Mouse (Mus musculus) cerebellum, postnatal 4 days (tissue): ENCODE data around the gene Kmo.

ENCODE experiments used
- DNase-seq, 2 experiments: peaks; one replicate each; pipeline ENCODE4 v3.0.0; 2022; ENCODE audit warnings: low spot score in 2 of 2, mixed read lengths in 1 of 2

Kmo gene

DNA sequence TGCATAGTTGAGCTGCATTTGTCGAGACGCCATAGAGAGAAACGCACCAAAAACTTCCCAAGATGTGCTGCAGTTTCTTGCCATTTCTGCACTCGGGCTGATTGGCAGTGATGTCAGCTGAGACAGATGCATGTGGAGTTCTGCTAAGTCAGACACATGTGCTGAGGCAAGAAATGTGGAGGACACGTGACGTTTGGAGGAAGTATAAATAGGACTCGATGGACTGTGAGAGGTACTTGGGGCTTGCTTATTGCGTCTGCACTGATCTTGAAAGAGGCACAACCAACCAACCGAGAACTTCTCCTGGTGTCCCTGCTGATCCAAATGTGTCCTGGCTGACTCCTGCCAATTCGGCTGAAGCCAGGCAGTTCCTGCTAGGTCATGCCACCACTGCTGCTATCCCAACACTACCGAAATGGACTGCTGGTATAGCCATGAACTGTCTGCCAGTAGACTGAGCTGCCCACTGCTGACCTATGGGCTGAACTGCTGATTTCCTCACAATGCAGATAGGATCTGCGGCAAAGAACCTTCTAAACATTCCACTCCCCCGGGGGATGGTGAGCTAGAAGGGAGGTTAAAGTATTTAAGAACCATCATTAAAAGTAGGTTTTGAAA, at the start of gene Kmo:
TSS of gene Kmo (plus strand) at position 568 of the 618 bp plus-strand sequence.
- no peak for DNase-seq

DNA sequence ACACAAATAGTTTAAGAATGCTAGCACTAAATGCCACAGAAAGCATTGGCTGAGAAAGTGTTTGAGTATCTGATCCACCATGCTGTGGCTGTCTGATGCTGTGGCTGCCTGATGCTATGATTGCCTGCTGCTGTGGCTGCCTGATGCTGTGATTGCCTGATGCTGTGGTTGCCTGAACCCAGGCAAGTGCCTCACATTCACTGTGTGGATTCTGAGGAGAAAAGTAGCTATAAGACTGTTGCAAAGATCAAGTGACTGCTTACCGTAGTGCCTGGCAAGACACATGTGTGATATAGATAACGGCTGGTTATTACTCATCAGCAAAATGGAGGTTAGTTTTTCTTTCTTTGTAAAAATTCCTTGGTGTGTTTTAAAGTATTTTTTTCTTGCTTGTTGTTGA, 46.1 kb upstream of the Kmo start:
- DNase-seq, result no peak

GRCm38 (mm10) chr1:175578425-175579096, 41.6 kb upstream of the Kmo start:
- DNase-seq, result no peak

- DNase-seq, result no peak
Measured at GRCm38 (mm10) chr1:175579598-175580235, 40.5 kb upstream of the Kmo start.

GRCm38 (mm10) chr1:175580346-175580745, 39.8 kb upstream of the Kmo start:
- DNase-seq, result no peak

DNA sequence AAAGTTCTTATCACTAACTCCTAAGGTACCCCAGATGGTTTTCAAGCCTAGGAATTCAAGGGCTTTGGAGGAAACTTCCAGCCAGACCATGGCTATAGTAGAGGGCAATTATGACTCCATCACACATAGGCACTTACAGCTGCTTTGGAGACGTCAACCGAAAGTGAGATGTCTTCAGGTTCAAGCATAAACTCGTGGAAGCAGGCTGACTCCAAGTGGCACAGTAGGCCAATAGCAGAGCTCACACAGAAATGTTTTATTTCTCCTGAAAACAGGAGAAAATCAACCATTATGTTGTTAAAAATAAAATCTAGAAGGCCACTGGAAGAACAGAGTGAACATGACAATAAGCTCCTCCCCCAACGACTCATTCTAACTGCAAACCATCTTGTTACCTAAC, 37.4 kb upstream of the Kmo start:
- no peak for DNase-seq

DNA sequence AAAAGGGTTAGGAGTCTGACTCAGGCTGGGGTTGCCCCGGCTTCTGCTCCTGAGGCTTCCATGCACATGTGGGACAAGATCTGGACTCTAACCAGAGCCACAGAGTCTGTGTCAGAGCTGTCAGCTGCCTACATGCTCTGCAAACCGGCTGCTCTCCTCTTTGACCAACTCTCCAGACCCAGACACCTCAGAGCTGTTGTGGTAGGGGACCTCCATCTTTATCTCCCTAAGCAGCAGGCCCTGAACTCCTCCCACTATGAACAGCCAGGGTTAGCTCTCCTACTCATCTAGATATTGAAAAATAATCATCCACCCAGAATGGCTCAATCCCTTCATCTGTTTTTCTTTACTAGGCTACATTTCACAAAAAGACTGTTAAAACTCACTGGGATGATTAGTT, 34.9 kb upstream of the Kmo start:
- no peak for DNase-seq

- DNase-seq, result no peak
Measured at GRCm38 (mm10) chr1:175586656-175587055, 33.5 kb upstream of the Kmo start.

DNA sequence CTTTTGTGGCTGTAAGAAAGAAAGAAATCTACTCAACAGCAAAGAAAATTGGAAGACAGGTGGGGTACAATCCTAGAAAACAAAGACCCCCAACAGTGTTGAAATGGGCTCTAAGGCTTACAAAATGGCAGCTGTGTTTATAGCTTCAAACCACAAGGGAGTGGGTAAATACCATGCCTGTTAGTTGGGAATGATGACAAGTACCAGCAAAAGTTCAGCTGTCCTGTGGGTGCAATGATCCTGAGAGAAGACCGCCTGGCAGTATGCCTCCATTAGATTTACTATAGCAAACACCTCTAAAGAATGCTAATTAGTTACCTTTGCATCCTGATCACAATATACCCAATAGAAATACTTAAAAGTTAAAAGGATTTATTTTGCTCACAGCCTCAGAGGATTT, 27.3 kb upstream of the Kmo start:
- DNase-seq, result no peak

DNA sequence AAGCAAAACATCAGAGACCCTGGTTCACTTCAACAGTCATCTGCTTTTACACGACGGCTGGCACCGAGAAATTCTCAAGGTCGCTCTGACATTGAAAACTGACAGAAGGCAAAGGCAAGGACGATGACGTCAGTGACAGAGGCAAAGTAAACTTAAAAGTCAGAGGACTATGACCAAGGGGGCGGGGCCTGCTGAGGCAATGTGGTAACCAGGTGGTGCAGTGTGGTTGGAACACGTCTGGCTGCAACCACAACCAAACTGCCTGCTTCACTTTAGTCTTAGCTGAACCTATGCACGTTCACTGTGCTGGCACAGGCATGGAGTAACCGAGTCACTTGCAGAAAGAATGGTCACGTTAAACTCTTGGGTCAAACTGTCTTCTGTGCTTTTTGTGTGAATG, 17.9 kb upstream of the Kmo start:
- DNase-seq, result no peak

GRCm38 (mm10) chr1:175603390-175603789, 16.8 kb upstream of the Kmo start:
- DNase-seq, result peak in 1 of 2 experiments; percentile 7

GRCm38 (mm10) chr1:175607308-175607707, 12.9 kb upstream of the Kmo start:
- no peak for DNase-seq

DNA sequence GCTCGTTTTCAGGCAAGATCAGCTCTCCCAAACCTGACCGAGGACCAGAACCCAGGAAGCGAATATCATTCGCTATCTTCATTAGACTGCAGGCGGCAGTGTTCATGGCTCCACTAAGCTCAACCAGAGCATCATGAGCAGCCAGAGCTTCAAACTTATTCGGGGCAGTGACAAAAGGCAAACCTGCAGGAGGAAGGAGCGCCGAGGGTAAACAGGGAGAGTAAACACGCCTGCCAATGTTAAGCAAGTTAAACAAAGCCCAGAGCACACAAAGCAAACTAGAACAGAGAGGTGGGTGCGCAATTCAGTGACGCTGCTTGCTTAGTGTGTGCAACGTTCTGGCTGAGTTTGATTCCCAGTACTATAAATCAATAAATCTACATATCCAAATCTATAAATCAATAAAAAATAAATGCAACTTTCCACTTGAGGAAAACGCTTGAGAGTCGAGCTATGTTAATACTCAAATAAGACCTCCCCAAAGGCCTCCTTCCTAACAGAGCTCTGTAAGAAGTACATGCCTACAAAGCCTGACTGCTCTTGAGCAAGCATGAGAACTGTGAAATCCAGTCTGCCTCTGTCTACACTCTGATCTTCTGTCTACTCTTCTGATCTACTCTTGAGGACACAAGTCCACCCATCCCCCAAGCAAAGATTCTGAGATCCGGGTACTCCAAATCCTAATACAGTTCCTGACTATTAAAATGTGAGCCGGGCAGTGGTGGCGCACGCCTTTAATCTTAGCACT, 12.2 kb upstream of the Kmo start:
- DNase-seq, result no peak

DNA sequence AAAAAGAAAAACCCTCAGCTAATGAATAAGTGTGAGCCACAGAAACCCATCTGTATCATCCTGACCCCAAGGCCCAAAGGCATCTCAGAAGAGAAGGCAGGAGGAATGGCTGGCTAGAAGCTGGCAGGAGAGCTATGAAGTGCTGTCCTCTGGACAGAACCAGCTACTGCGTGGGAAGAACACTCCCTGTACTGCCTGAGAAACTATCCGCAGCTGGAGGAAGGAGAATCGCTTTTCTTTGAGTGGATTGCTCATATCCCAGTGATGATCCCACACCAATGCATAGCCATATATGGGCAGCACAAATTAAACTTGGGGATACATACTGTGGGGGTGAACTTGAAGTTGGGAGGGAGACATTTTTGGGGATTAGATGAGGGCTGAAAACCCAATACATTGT, 11.5 kb upstream of the Kmo start:
- no peak for DNase-seq

- no peak for DNase-seq
Measured at GRCm38 (mm10) chr1:175614992-175615391, 5.2 kb upstream of the Kmo start.

GRCm38 (mm10) chr1:175623656-175624055, 3.5 kb downstream of the Kmo start:
- DNase-seq, result no peak

DNA sequence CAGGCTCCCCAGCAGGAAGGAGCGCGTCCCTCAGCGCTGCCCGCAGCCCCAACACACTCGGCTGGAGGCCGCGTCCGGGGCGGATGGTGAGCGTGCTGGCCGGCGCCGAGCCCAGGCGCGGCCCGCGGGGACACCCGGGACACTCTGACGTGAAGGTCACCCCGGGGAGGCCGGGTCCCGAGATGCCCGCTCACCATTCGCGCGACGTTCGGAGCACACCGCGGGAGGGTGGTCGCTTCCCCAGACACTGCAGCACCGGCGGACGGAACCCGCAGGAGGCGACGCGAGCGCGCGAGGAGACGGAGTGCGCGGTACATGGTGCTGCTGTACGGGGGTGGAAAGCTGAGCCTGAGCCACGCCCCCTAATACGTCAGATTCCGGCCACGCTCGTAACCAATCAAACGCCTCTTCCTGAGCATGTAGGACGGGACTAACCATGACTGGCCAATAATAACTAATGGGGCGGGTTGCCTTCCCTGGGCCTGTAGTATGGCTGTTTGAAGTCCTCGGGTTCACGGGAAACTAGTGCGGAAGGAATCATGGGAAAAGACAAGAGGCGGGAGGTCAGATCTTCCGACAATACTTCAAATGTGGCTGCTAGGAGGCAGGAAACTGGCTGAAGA, 5.2 kb downstream of the Kmo start, which contains the start of gene Fh1:
TSS of gene Fh1 (minus strand) at position 379 of the 623 bp plus-strand sequence.
- DNase-seq, result peak; percentile 80 to 90

- DNase-seq, result no peak
Measured at GRCm38 (mm10) chr1:175625990-175626692, 6.0 kb downstream of the Kmo start.

- no peak for DNase-seq
Measured at GRCm38 (mm10) chr1:175629248-175629647, 9.1 kb downstream of the Kmo start.

DNA sequence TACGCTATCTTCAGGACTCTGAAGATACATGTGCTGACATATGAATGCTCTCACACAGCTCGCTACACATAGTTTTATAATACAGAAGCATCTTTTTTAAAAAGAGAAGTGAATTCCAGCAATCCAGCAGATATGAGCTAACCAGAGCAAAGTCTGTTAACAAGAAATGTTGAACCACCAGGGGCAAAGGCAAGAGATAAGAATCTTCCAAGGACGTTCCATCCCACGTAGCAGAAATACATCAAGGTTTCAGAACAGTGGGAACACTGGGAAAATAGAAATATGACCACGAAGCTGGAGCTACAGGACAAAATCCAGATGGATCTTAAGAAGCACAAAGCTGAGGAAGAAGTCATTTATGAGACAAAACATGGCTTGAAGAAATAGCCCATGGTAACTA, 10.2 kb downstream of the Kmo start:
- DNase-seq, result no peak

DNA sequence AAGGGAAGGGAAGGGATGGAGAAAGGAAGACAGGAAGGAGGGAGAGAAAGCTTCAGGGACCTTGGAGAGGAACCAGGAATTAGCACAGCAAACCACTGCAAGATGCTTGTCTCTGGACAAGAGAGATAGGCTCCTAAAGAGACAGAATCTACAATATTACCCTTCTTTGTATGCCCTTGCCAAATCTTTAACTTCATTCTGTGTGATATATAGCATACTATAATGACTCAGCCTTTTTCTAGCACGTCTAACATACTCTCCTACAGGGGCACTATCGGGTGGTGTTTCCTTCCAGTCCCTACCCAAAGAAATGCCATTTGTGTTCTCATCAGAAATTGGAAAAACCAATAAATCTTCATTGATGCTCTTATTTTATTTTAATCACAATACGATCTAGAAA, 10.9 kb downstream of the Kmo start:
- DNase-seq, result no peak
